13 mouse cellular contexts compared by ENCODE assay signal in the genomic region with DNA sequence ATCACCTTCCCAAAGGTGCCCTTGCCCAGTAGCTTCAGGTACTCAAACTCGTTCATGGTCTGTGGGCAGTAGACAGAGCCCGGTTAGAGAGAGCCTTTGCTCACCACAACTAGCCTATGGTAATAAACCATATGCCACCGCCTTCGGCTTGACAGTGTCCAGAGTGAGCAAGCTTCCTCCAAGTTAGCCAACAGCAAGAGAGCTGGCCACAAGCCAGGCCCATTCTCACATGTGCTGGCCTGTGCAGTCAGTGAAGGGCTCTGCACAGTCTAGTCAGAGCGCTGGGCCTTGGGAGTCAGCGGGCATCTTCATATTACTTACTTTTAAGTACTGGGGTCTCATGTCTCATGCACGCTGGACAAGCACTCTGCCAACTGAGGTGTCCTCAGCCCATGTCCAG. TPM values are rescaled to one million over a fixed set of nuclear protein-coding genes. Genes with fewer than 3 reads are reported as not detected.
DNase-seq lines count a peak whose midpoint lies in the region; ATAC-seq lines count a peak whose summit lies in the region.
"Had no signal": no experiment of that assay in that cellular context is flagged by ENCODE, and none has a peak within 500 bp of the region (broad histone marks: within the 10 kb centered on the region; RNA-seq: fewer than 3 reads in every experiment).

No protein-coding gene starts in this region.

- peaks cover 92% of the 10 kb centered on the region for H3K36me3 ChIP-seq in heart, embryonic 12.5 days
- H3K36me3 ChIP-seq in limb, embryonic 15.5 days = peaks cover 95% of the 10 kb centered on the region
- H3K36me3 ChIP-seq in limb, embryonic 10.5 days = peaks cover 100% of the 10 kb centered on the region

- H3K9me3 ChIP-seq in heart, embryonic 12.5 days (replicated peaks) = no peaks in the 10 kb centered on the region
- H3K9me3 ChIP-seq in limb, embryonic 15.5 days = no peaks in the 10 kb centered on the region
- H3K9me3 ChIP-seq in limb, embryonic 10.5 days (replicated peaks) = no peaks in the 10 kb centered on the region
- H3K9me3 ChIP-seq: neural tube, embryonic 12.5 days had no signal

- H3K9ac ChIP-seq in heart, embryonic 12.5 days = no peak overlapping the region; the same call in 1 of the 2 replicates
- no peak overlapping the region for H3K9ac ChIP-seq in limb, embryonic 15.5 days
- H3K9ac ChIP-seq: neural tube, embryonic 12.5 days had no signal

- intact Hi-C loops in gastrocnemius, postnatal 14 days (cut with DNase I; ENCODE audit: low total_unique reads) = no loop called here

- H3K4me3 ChIP-seq in heart, embryonic 12.5 days = no peak overlapping the region
- H3K4me3 ChIP-seq in limb, embryonic 15.5 days = no peak overlapping the region
- H3K4me3 ChIP-seq in limb, embryonic 10.5 days = no peak overlapping the region
- H3K4me3 ChIP-seq: erythroblast, embryonic 14.5 days; layer of hippocampus, adult 2 months; neural tube, embryonic 12.5 days had no signal

- H3K4me1 ChIP-seq in heart, embryonic 12.5 days (replicated peaks) = peaks cover 77% of the 10 kb centered on the region
- peaks cover 51% of the 10 kb centered on the region for H3K4me1 ChIP-seq in limb, embryonic 15.5 days
- H3K4me1 ChIP-seq in limb, embryonic 10.5 days = peaks cover 15% of the 10 kb centered on the region

- no peak for ATAC-seq in heart, embryonic 12.5 days (ENCODE audit: insufficient number of reproducible peaks, low FRiP score)
- no peak for ATAC-seq in limb, embryonic 15.5 days (ENCODE audit: insufficient number of reproducible peaks, low FRiP score, low TSS enrichment, low read depth)
- no peak for ATAC-seq in megakaryocyte progenitor cell, adult 5-6 weeks (replicated peaks; ENCODE audit: poor library complexity)
- ATAC-seq: inflammation-experienced regulatory T-cells, adult 6 months had no signal

- 89% methylated on average over 7 of the region's 7 CpGs for WGBS in heart, embryonic 12.5 days
- 91% methylated on average over 7 of the region's 7 CpGs for WGBS in limb, embryonic 15.5 days
- WGBS in limb, embryonic 10.5 days = 95% methylated on average over 7 of the region's 7 CpGs

- H3K27ac ChIP-seq in heart, embryonic 12.5 days (ENCODE audit: poor library complexity, severe bottlenecking) = peak overlapping the region; percentile 24; the same call in 1 of the 2 replicates
- peak overlapping the region; percentile 19 for H3K27ac ChIP-seq in limb, embryonic 15.5 days
- H3K27ac ChIP-seq in limb, embryonic 10.5 days = no peak overlapping the region
- H3K27ac ChIP-seq: layer of hippocampus, adult 2 months; neural tube, embryonic 12.5 days; stomach, postnatal 0 days had no signal

- DNase-seq in heart, adult 9 months (ENCODE audit: low spot score in 2 of 2) = no peak
- no peak for DNase-seq in limb, embryonic 10.5 days (ENCODE audit: low spot score)
- DNase-seq in adrenal gland, postnatal 10 days = peak; percentile 73
- peak; percentile 81 for DNase-seq in cerebellum, adult 9-10 months
- DNase-seq in gastrocnemius, postnatal 14 days = no peak

- no peak overlapping the region for H3K4me2 ChIP-seq in heart, embryonic 12.5 days
- H3K4me2 ChIP-seq in limb, embryonic 15.5 days = no peak overlapping the region
- H3K4me2 ChIP-seq: neural tube, embryonic 12.5 days had no signal

- H3K27me3 ChIP-seq in heart, embryonic 12.5 days (replicated peaks) = no peaks in the 10 kb centered on the region
- H3K27me3 ChIP-seq in limb, embryonic 15.5 days = no peaks in the 10 kb centered on the region
- no peaks in the 10 kb centered on the region for H3K27me3 ChIP-seq in limb, embryonic 10.5 days (ENCODE audit: low read depth, poor library complexity, severe bottlenecking)
- H3K27me3 ChIP-seq: neural tube, embryonic 12.5 days had no signal

RNA-seq across cellular contexts. Expression of a gene that starts 14.1 kb away (rescaled TPM):
- polyA plus RNA-seq in heart, embryonic 12.5 days (2016; fragmentation: Nextera tagmentation; extraction: Ambion mirVana) = 99.4 and 116 TPM in 2 replicates
- 195 and 218 TPM in 2 replicates for polyA plus RNA-seq in limb, embryonic 15.5 days (2015; fragmentation: Nextera tagmentation; extraction: Ambion mirVana)
- 359 and 361 TPM in 2 replicates for polyA plus RNA-seq in limb, embryonic 10.5 days (2016; fragmentation: Nextera tagmentation; extraction: Ambion mirVana)
- total RNA-seq in adrenal gland, postnatal 10 days (2021) = 10 to 100 TPM; 35.9 to 46.7 TPM
- 163 and 168 TPM in 2 replicates for total RNA-seq in megakaryocyte progenitor cell, adult 5-6 weeks (2015)
- total RNA-seq in megakaryocyte progenitor cell, adult 5-6 weeks (2017) = 291 and 325 TPM in 2 replicates
- total RNA-seq in gastrocnemius, postnatal 14 days (2021) = 10 to 100 TPM; 16.9 to 18.7 TPM

RNA-seq across cellular contexts. Expression of a gene that starts 16.1 kb away (rescaled TPM):
- polyA plus RNA-seq in heart, embryonic 12.5 days (2016; fragmentation: Nextera tagmentation; extraction: Ambion mirVana) = 180 and 184 TPM in 2 replicates
- polyA plus RNA-seq in limb, embryonic 15.5 days (2015; fragmentation: Nextera tagmentation; extraction: Ambion mirVana) = 75.1 and 86.0 TPM in 2 replicates
- 59.3 and 82.8 TPM in 2 replicates for polyA plus RNA-seq in limb, embryonic 10.5 days (2016; fragmentation: Nextera tagmentation; extraction: Ambion mirVana)
- 100 to 1,000 TPM; 210 to 252 TPM for total RNA-seq in adrenal gland, postnatal 10 days (2021)
- total RNA-seq in megakaryocyte progenitor cell, adult 5-6 weeks (2015) = 84.3 and 85.6 TPM in 2 replicates
- 74.8 and 96.1 TPM in 2 replicates for total RNA-seq in megakaryocyte progenitor cell, adult 5-6 weeks (2017)
- 10 to 100 TPM; 78.3 to 89.4 TPM for total RNA-seq in gastrocnemius, postnatal 14 days (2021)

RNA-seq across cellular contexts. Expression of a gene that starts 20.0 kb away (rescaled TPM):
- 4.7 and 6.4 TPM in 2 replicates for polyA plus RNA-seq in heart, embryonic 12.5 days (2016; fragmentation: Nextera tagmentation; extraction: Ambion mirVana)
- 3.4 and 3.7 TPM in 2 replicates for polyA plus RNA-seq in limb, embryonic 15.5 days (2015; fragmentation: Nextera tagmentation; extraction: Ambion mirVana)
- polyA plus RNA-seq in limb, embryonic 10.5 days (2016; fragmentation: Nextera tagmentation; extraction: Ambion mirVana) = 1.4 and 2.7 TPM in 2 replicates
- 1 to 10 TPM; 3.9 to 5.5 TPM for total RNA-seq in adrenal gland, postnatal 10 days (2021)
- total RNA-seq in megakaryocyte progenitor cell, adult 5-6 weeks (2015) = 1.8 and 2.1 TPM in 2 replicates
- 0.54 and 0.92 TPM in 2 replicates for total RNA-seq in megakaryocyte progenitor cell, adult 5-6 weeks (2017)
- total RNA-seq in gastrocnemius, postnatal 14 days (2021) = 1 to 10 TPM; 1.3 to 2.1 TPM

RNA-seq across cellular contexts. Expression of a gene that starts 38.8 kb away (rescaled TPM):
- polyA plus RNA-seq in heart, embryonic 12.5 days (2016; fragmentation: Nextera tagmentation; extraction: Ambion mirVana) = 81.7 and 86.4 TPM in 2 replicates
- 11.6 and 27.2 TPM in 2 replicates for polyA plus RNA-seq in limb, embryonic 15.5 days (2015; fragmentation: Nextera tagmentation; extraction: Ambion mirVana)
- polyA plus RNA-seq in limb, embryonic 10.5 days (2016; fragmentation: Nextera tagmentation; extraction: Ambion mirVana) = 1.9 and 3.0 TPM in 2 replicates
- 10 to 100 TPM; 42.9 to 72.4 TPM for total RNA-seq in adrenal gland, postnatal 10 days (2021)
- total RNA-seq in megakaryocyte progenitor cell, adult 5-6 weeks (2015) = 113 and 131 TPM in 2 replicates
- total RNA-seq in megakaryocyte progenitor cell, adult 5-6 weeks (2017) = 113 and 126 TPM in 2 replicates
- total RNA-seq in gastrocnemius, postnatal 14 days (2021) = 100 to 1,000 TPM; 462 to 471 TPM

Comparison
In these comparisons a context has a peak if more than half of its experiments do, and no peak if none do; other contexts are left out.
1. DNase-seq: peak in adrenal gland, postnatal 10 days (single experiment) and cerebellum, adult 9-10 months (single experiment); none in heart, adult 9 months (0 of 2), limb, embryonic 10.5 days (single experiment) and gastrocnemius, postnatal 14 days (single experiment).